Mouse (Mus musculus) heart, embryonic 15.5 days (tissue): ENCODE measurements around the gene Inka1. TPM values are rescaled to one million over a fixed set of nuclear protein-coding genes. Genes with fewer than 3 reads are reported as not detected.

Experiments used
- ATAC-seq: fragments of 200-750 bp; cut with Nextera tagmentation; replicated peaks from 2 replicates; pipeline ENCODE4 v1.8.0; 2017; ENCODE audit warnings: low read depth, moderate TSS enrichment; ENCODE audit not compliant: insufficient number of reproducible peaks, insufficient read depth, low FRiP score
- H3K27ac ChIP-seq: fragments of 300-500 bp; sonication (generic); 2 replicates; pipeline ENCODE4 v1.5.1; 2015; ENCODE audit warnings: mild to moderate bottlenecking, inconsistent platforms
- H3K27me3 ChIP-seq: fragments of 300-500 bp; sonication (generic); 2 replicates; pipeline ENCODE4 v1.6.1; 2015; ENCODE audit warnings: inconsistent platforms
- H3K36me3 ChIP-seq: fragments of 300-500 bp; sonication (generic); 2 replicates; pipeline ENCODE4 v1.6.1; 2015; ENCODE audit warnings: mild to moderate bottlenecking, inconsistent platforms
- H3K4me1 ChIP-seq: fragments of 300-500 bp; sonication (generic); replicated peaks from 2 replicates; pipeline ENCODE4 v1.6.1; 2015; ENCODE audit warnings: inconsistent platforms
- H3K4me2 ChIP-seq: fragments of 300-500 bp; sonication (generic); 2 replicates; pipeline ENCODE4 v1.6.1; 2015; ENCODE audit warnings: inconsistent platforms, mild to moderate bottlenecking, moderate library complexity
- H3K4me3 ChIP-seq: fragments of 300-500 bp; sonication (generic); 2 replicates; pipeline ENCODE4 v1.5.1; 2015; ENCODE audit warnings: mild to moderate bottlenecking, inconsistent platforms
- H3K9ac ChIP-seq: fragments of 300-500 bp; sonication (generic); 2 replicates; pipeline ENCODE4 v1.6.1; 2015; ENCODE audit warnings: mild to moderate bottlenecking, inconsistent platforms
- H3K9me3 ChIP-seq: fragments of 300-500 bp; sonication (generic); replicated peaks from 2 replicates; pipeline ENCODE4 v1.6.1; 2016; ENCODE audit warnings: inconsistent platforms
- WGBS: fragments of 180-500 bp; shearing (Covaris S2); methylation state at CpG from one replicate; pipeline ENCODE4 v1.1.7; 2015; ENCODE audit warnings: mixed read lengths; 5-methylcytosine and 5-hydroxymethylcytosine counted together
- polyA plus RNA-seq: library from polyadenylated mRNA; unstranded; fragments of >200 nt; fragmentation: Nextera tagmentation; extraction: Ambion mirVana; gene quantifications from 2 replicates; pipeline ENCODE4 v1.2.1, GENCODE M21; 2015

Inka1 gene
- polyA plus RNA-seq, 1 experiment from 2014 or later: 35.7 TPM

DNA sequence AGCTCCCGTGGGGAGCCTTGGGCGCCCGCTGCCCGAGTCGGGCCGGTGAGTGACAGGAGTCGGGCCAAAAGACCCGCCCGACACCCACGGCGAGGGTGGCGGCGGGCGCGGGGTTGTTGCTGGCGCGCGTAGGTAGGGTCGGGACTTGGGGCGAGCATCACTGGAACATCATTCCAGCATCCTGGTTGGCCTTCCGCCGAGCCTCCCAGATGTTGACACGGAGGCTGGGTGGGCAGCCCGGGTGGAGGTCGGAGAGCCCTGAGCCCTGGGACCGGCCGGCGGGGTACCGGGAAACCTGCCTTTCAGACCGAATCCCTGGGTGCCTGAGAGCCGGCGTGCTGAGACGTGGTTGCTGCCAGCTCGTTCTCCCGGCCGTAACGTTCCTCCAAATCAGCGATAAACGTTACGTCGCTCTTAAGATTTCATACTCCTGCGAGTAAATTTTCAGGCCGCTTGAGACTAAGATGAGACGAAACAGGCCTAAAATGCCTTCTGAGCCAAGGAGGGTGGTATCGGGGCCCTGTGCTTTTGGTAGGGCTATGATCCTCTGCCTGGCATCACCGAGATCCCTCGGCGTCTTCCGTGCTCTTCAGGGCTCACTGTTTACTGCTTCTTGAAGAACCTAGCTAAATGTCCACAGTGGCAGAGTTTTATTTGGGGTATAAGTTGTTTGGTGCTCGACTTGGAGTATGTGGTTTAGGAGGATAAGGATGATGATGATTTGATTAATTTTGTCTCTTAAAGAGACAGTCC lies 17.3 kb upstream of the Inka1 start:
- Histone ChIP-seq H3K4me3 (peak overlapping the region; percentile 99), H3K27me3 (no peaks in the 10 kb centered on the region), H3K36me3 (no peaks in the 10 kb centered on the region), H3K9me3 (no peaks in the 10 kb centered on the region), H3K4me2 (peak overlapping the region; percentile 73), H3K4me1 (peaks cover 23% of the 10 kb centered on the region), H3K9ac (peak overlapping the region; percentile 99), H3K27ac (peak overlapping the region; percentile 96)
- ATAC-seq: peak; percentile 33
- WGBS: under 1% methylated on average over 50 of the region's 50 CpGs

DNA sequence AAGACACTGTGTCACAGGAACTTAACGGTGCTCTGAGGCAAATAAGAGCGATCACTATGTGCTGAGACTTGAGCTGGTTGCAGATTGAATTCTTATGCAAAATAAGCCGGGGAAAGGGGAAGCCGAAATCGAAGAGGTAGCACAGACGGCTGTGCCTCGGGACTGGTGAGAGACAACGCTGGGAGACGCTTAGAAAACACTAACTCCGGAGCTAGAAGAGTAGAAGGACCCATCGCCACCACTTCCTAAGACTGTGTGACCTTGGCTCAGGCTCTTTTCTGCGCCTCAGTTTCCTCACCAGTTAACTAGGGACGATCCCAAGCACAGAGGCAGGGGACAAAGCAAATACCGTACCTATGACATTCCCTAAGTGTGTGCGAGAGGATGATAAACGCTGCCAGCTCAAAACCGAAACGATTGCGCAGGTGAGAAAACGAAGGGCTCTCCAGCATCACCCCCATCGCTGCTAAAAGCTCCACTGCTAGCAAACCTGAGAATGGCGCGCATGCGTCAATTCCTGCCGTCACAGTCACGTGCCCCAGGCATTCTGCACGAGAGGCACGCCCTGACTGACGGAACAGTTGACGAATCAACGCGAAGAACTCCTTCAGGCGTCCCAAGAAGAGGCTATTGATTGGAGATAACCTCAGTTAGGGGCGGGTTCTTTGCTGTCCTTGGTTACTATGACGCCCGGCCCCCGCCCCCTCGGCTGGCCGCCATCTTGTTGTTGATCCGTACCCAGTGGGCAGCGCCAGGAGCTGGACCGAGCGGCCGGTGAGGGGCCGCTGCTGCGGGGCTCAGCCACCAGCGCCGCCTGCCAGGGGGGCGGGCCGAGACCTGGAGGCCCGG lies 16.5 kb upstream of the Inka1 start, which contains the start of gene Ip6k1:
Gene Ip6k1 (plus strand): TSS at position 580 of the 849 bp plus-strand sequence.
- under 1% methylated on average over 51 of the region's 51 CpGs for WGBS
- ATAC-seq: peak; percentile 99
- H3K36me3 ChIP-seq: no peaks in the 10 kb centered on the region
- H3K9me3 ChIP-seq: no peaks in the 10 kb centered on the region
- peak within 1 kb of the TSS; percentile 99 for H3K9ac ChIP-seq
- H3K27ac ChIP-seq: peak within 1 kb of the TSS; percentile 96
- H3K4me3 ChIP-seq: peak within 1 kb of the TSS; percentile 99
- H3K4me1 ChIP-seq: peaks cover 23% of the 10 kb centered on the region
- no peaks in the 10 kb centered on the region for H3K27me3 ChIP-seq
- H3K4me2 ChIP-seq: peak within 1 kb of the TSS; percentile 81

DNA sequence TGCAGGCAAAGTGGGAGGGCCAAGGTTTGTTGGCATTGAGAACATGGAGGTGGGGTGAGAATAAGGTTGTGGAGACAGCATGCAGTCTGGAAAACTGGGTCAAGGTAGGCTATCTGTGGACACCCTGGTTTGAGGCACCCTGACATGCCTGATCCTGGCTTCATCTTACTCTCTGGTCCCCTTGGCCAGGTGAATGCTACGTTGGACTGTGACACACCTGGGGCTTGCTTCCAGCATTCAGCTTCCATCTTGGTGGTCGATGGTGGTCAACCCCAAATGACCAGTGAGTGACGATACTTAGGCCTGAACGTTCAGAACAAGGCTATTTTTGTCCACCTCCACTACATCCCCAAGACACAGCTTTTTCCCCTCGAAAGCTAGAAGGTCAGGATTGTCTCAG lies 10.4 kb upstream of the Inka1 start, which contains the start of gene Gm20662:
Gene Gm20662 (plus strand): TSS at position 301 of the 400 bp plus-strand sequence.
- H3K9ac ChIP-seq: no peak within 1 kb of the TSS
- ATAC-seq: no peak
- H3K36me3 ChIP-seq: no peaks in the 10 kb centered on the region
- 91% methylated on average over 5 of the region's 5 CpGs for WGBS
- no peaks in the 10 kb centered on the region for H3K9me3 ChIP-seq
- H3K4me3 ChIP-seq: no peak within 1 kb of the TSS
- H3K4me2 ChIP-seq: no peak within 1 kb of the TSS
- no peaks in the 10 kb centered on the region for H3K27me3 ChIP-seq
- H3K4me1 ChIP-seq: peaks cover 5% of the 10 kb centered on the region; the same call in 1 of the 2 replicates
- H3K27ac ChIP-seq: no peak within 1 kb of the TSS

DNA sequence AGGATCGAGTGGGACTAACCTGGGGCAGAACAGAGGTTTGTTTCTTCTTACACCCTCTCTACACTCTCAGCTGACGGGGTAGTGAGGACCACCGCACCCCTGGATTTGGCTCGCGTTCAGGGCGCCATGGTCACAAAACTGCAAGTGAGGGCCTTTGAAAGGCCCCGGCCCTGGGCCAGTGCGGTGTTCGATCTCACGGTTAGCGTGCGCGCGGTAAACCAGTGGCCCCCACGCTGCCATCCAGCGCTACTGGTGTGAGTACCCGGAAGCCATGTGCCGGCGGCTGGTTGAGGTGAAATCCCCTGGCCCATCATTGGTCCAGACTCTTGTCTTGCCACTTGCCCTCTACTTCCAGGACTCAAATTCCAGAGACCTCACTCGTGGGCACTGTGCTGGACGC lies 9.8 kb upstream of the Inka1 start:
- H3K9ac ChIP-seq: no peak overlapping the region
- H3K4me1 ChIP-seq: peaks cover 5% of the 10 kb centered on the region; the same call in 1 of the 2 replicates
- 91% methylated on average over 21 of the region's 21 CpGs for WGBS
- H3K36me3 ChIP-seq: no peaks in the 10 kb centered on the region
- no peak overlapping the region for H3K27ac ChIP-seq
- no peak overlapping the region for H3K4me2 ChIP-seq
- no peak overlapping the region for H3K4me3 ChIP-seq
- H3K9me3 ChIP-seq: no peaks in the 10 kb centered on the region
- no peaks in the 10 kb centered on the region for H3K27me3 ChIP-seq
- ATAC-seq: no peak

- 38% methylated on average over 2 of the region's 2 CpGs for WGBS
- H3K4me3 ChIP-seq: no peak overlapping the region
- no peaks in the 10 kb centered on the region for H3K9me3 ChIP-seq
- no peak for ATAC-seq
- peak overlapping the region; percentile 12; the same call in 1 of the 2 replicates for H3K27ac ChIP-seq
- H3K9ac ChIP-seq: no peak overlapping the region
- H3K4me2 ChIP-seq: no peak overlapping the region
- peaks cover 5% of the 10 kb centered on the region; the same call in 1 of the 2 replicates for H3K4me1 ChIP-seq
- H3K27me3 ChIP-seq: no peaks in the 10 kb centered on the region
- H3K36me3 ChIP-seq: no peaks in the 10 kb centered on the region
Observed at GRCm38 (mm10) chr9:107994464-107994863, 8.8 kb upstream of the Inka1 start.

- ATAC-seq: no peak
- Histone ChIP-seq H3K27ac (no peak overlapping the region), H3K4me1 (peaks cover 5% of the 10 kb centered on the region; the same call in 1 of the 2 replicates), H3K4me3 (no peak overlapping the region), H3K36me3 (no peaks in the 10 kb centered on the region), H3K9ac (no peak overlapping the region), H3K27me3 (no peaks in the 10 kb centered on the region), H3K4me2 (no peak overlapping the region), H3K9me3 (no peaks in the 10 kb centered on the region)
- 83% methylated on average over 11 of the region's 11 CpGs for WGBS
Observed at GRCm38 (mm10) chr9:107993013-107993412, 7.3 kb upstream of the Inka1 start.

DNA sequence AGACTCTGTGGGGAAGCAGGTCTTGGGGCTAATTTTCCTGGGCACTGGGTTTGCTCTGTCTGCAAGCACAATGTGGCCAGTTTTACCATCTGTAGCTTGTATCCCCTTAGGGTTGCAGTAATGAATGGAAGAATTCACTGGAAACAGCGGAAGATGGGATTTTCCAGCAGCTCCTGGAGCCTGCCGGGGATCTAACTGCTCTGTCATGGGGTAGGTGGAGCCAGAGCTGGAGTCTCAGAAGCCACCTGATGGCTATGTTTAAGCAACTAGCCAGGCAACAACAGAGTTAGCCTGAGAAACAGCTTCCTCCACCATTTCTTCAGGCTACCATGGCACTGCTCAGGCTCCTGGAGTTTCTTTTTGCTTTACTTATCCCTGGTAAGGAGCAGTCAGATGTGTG lies 6.5 kb upstream of the Inka1 start, which contains the start of gene Cdhr4:
Gene Cdhr4 (plus strand): TSS at position 301 of the 400 bp plus-strand sequence.
- no peak for ATAC-seq
- no peak within 1 kb of the TSS for H3K4me3 ChIP-seq
- H3K9me3 ChIP-seq: no peaks in the 10 kb centered on the region
- no peak within 1 kb of the TSS for H3K9ac ChIP-seq
- no peak within 1 kb of the TSS for H3K27ac ChIP-seq
- no peaks in the 10 kb centered on the region for H3K27me3 ChIP-seq
- H3K4me1 ChIP-seq: peaks cover 5% of the 10 kb centered on the region; the same call in 1 of the 2 replicates
- H3K4me2 ChIP-seq: no peak within 1 kb of the TSS
- WGBS: 63% methylated on average over 2 of the region's 2 CpGs
- H3K36me3 ChIP-seq: no peaks in the 10 kb centered on the region

- no peaks in the 10 kb centered on the region for H3K36me3 ChIP-seq
- 61% methylated on average over 3 of the region's 3 CpGs for WGBS
- H3K4me3 ChIP-seq: no peak overlapping the region
- H3K27ac ChIP-seq: no peak overlapping the region
- ATAC-seq: no peak
- peaks cover 27% of the 10 kb centered on the region for H3K4me1 ChIP-seq
- H3K9me3 ChIP-seq: no peaks in the 10 kb centered on the region
- H3K27me3 ChIP-seq: no peaks in the 10 kb centered on the region
- no peak overlapping the region for H3K9ac ChIP-seq
- H3K4me2 ChIP-seq: no peak overlapping the region
Observed at GRCm38 (mm10) chr9:107987950-107988349, 2.3 kb upstream of the Inka1 start.

- peak overlapping the region; percentile 75 for H3K4me2 ChIP-seq
- H3K4me3 ChIP-seq: peak overlapping the region; percentile 65
- ATAC-seq: 0 out of 2 replicates have a peak, but pooled peaks have one; percentile 7
- H3K9ac ChIP-seq: no peak overlapping the region
- peaks cover 43% of the 10 kb centered on the region for H3K4me1 ChIP-seq
- H3K27ac ChIP-seq: peak overlapping the region; percentile 92
- 3% methylated on average over 18 of the region's 18 CpGs for WGBS
- H3K36me3 ChIP-seq: no peaks in the 10 kb centered on the region
- no peaks in the 10 kb centered on the region for H3K9me3 ChIP-seq
- no peaks in the 10 kb centered on the region for H3K27me3 ChIP-seq
Observed at GRCm38 (mm10) chr9:107986376-107986775, 697 bp upstream of the Inka1 start.

DNA sequence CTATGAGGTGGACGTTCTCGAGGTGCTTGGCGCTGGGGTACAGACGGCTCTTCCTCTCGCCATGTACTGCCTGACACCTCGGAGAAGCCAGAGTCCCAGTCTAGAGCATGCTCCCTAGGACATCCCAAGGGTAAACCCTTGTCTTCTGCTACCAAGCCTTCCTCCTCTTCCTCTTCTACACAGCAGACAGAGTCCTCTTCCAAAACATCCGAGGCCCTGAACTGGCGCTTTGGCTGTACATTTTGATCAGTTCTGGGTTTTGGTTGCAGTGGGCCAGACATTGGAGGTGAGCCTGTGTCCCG lies 974 bp downstream of the Inka1 start:
- no peaks in the 10 kb centered on the region for H3K27me3 ChIP-seq
- peak overlapping the region; percentile 65 for H3K4me3 ChIP-seq
- peak overlapping the region; percentile 75 for H3K4me2 ChIP-seq
- H3K27ac ChIP-seq: peak overlapping the region; percentile 92
- H3K9me3 ChIP-seq: no peaks in the 10 kb centered on the region
- ATAC-seq: no peak
- H3K9ac ChIP-seq: peak overlapping the region; percentile 61
- H3K36me3 ChIP-seq: no peaks in the 10 kb centered on the region
- WGBS: 36% methylated on average over 9 of the region's 9 CpGs
- H3K4me1 ChIP-seq: peaks cover 54% of the 10 kb centered on the region

DNA sequence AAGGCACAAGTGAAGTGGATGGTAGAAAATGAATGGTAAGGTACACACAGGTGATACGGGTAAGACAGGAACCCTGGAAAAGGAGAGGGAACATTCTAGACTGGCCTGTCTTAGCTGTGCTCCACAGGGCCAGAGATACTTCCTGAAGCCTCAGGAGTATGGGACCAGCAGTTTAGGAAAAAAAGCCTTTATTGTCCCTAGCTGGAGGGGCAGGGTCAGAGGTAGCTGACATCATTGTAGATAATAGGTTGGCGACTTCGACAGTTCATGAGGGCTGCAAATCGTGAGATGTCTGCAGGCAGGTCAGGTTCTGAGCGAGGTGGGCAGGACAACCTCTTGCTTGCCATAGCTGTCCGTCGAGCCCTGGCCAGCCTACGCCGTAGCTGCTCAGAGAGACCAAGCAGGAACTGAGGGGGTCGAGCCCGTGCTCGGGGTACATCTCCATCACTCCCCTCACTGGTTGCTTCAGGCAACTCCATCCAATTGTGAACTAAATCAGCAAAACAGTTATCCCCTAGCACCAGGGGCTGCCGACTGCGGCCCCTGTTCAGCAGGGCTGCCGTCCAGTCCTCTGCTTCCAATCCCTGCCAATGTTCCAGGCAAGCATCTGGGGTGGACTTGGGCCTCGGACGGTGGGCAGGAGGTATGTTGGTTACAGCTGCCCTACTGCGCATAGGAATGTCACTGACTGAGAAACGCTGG lies 1.5 kb downstream of the Inka1 start:
- no peak for ATAC-seq
- Histone ChIP-seq H3K4me1 (peaks cover 54% of the 10 kb centered on the region), H3K27me3 (no peaks in the 10 kb centered on the region), H3K9ac (peak overlapping the region; percentile 61), H3K27ac (peak overlapping the region; percentile 92), H3K9me3 (no peaks in the 10 kb centered on the region), H3K4me2 (peak overlapping the region; percentile 75), H3K4me3 (peak overlapping the region; percentile 65), H3K36me3 (no peaks in the 10 kb centered on the region; the same call in 1 of the 2 replicates)
- 47% methylated on average over 19 of the region's 19 CpGs for WGBS
